Mouse (Mus musculus) neural tube, embryonic 15.5 days (tissue): ENCODE measurements around the gene Alx3. TPM values are rescaled to one million over a fixed set of nuclear protein-coding genes. Genes with fewer than 3 reads are reported as not detected.

ENCODE experiments used
- ATAC-seq: fragments of 200-750 bp; cut with Nextera tagmentation; 2 replicates; pipeline ENCODE4 v1.8.0; 2017; ENCODE audit warnings: mild to moderate bottlenecking, moderate TSS enrichment, moderate library complexity; ENCODE audit not compliant: low FRiP score
- H3K27ac ChIP-seq: fragments of 300-500 bp; sonication (generic); replicated peaks from 2 replicates; pipeline ENCODE4 v1.5.1; 2015; ENCODE audit warnings: mild to moderate bottlenecking, inconsistent platforms
- H3K27me3 ChIP-seq: fragments of 300-500 bp; sonication (generic); replicated peaks from 2 replicates; pipeline ENCODE4 v1.6.1; 2015; ENCODE audit warnings: inconsistent platforms
- H3K36me3 ChIP-seq: fragments of 300-500 bp; sonication (generic); 2 replicates; pipeline ENCODE4 v1.6.1; 2015; ENCODE audit warnings: inconsistent platforms
- H3K4me1 ChIP-seq: fragments of 300-500 bp; sonication (generic); 2 replicates; pipeline ENCODE4 v1.6.1; 2015; ENCODE audit warnings: inconsistent platforms
- H3K4me2 ChIP-seq: fragments of 300-500 bp; sonication (generic); 2 replicates; pipeline ENCODE4 v1.6.1; 2015; ENCODE audit warnings: inconsistent platforms, mild to moderate bottlenecking, moderate library complexity
- H3K4me3 ChIP-seq: fragments of 300-500 bp; sonication (generic); replicated peaks from 2 replicates; pipeline ENCODE4 v1.5.1; 2015; ENCODE audit warnings: mild to moderate bottlenecking, inconsistent platforms
- H3K9ac ChIP-seq: fragments of 300-500 bp; sonication (generic); replicated peaks from 2 replicates; pipeline ENCODE4 v1.6.1; 2015; ENCODE audit warnings: mild to moderate bottlenecking, inconsistent platforms
- H3K9me3 ChIP-seq: fragments of 300-500 bp; sonication (generic); replicated peaks from 2 replicates; pipeline ENCODE4 v1.6.1; 2016; ENCODE audit warnings: inconsistent platforms
- WGBS: fragments of 180-500 bp; shearing (Covaris S2); methylation state at CpG from one replicate; pipeline ENCODE4 v1.1.7; 2015; ENCODE audit warnings: mixed read lengths; 5-methylcytosine and 5-hydroxymethylcytosine counted together
- polyA plus RNA-seq: library from polyadenylated mRNA; unstranded; fragments of >200 nt; fragmentation: Nextera tagmentation; extraction: Ambion mirVana; gene quantifications from 2 replicates; pipeline ENCODE4 v1.2.1, GENCODE M21; 2015

The Alx3 gene
- polyA plus RNA-seq, 1 experiment from 2014 or later: not detected

DNA sequence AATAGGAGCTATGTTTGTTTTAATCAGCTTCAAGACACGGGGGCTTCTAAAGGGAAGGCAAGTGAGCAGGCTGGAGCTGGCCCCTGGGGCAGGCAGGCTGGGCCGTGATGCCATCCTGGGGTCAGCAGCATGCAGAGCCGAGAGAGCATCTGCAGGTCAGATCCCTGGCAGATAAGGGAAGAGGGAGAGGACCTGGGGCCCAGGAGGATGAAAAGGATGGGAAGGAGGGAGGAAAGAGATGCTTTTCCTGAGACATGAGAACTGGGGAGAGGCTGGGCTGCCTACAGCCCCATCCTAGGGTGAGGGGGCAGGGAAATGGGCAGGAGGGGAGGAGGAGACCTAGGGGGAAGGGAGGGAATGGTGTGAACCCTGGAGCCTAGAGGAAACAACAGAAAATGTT, 29.5 kb upstream of the Alx3 start:
- WGBS: 46% methylated on average over 3 of the region's 3 CpGs
- peaks cover 10% of the 10 kb centered on the region; the same call in 1 of the 2 replicates for H3K27me3 ChIP-seq
- no peaks in the 10 kb centered on the region for H3K9me3 ChIP-seq
- no peak overlapping the region for H3K27ac ChIP-seq
- H3K9ac ChIP-seq: no peak overlapping the region
- no peaks in the 10 kb centered on the region for H3K36me3 ChIP-seq
- no peak overlapping the region for H3K4me3 ChIP-seq
- no peak for ATAC-seq
- no peak overlapping the region for H3K4me2 ChIP-seq
- 0 out of 2 replicates have a peak, but pooled peaks cover 3% of the 10 kb centered on the region for H3K4me1 ChIP-seq

DNA sequence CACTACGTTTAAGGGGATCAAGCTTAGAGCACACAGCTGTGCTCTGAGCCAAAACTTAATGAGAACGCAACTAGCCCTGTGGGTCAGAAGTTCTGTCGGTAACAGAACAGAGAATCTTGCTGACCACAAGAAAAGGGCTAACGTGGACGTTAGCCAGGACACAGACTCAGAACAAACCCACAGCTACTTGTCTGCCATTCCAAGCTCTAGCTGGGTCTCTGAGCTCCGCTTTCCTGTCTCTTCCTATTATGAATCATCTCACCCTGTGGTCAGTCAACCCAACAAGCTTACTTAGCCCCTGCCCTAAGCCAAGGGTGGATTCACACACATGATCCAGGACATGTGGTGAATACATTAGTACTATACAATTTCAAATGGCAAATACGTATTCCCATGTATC, 27.1 kb upstream of the Alx3 start:
- H3K9me3 ChIP-seq: no peaks in the 10 kb centered on the region
- no peak overlapping the region for H3K4me3 ChIP-seq
- H3K36me3 ChIP-seq: no peaks in the 10 kb centered on the region
- no peak overlapping the region for H3K4me2 ChIP-seq
- 0 out of 2 replicates have a peak, but pooled peaks cover 3% of the 10 kb centered on the region for H3K4me1 ChIP-seq
- H3K27me3 ChIP-seq: peaks cover 5% of the 10 kb centered on the region; the same call in 1 of the 2 replicates
- ATAC-seq: no peak
- no peak overlapping the region for H3K27ac ChIP-seq
- WGBS: 87% methylated on average over 7 of the region's 7 CpGs
- H3K9ac ChIP-seq: no peak overlapping the region

DNA sequence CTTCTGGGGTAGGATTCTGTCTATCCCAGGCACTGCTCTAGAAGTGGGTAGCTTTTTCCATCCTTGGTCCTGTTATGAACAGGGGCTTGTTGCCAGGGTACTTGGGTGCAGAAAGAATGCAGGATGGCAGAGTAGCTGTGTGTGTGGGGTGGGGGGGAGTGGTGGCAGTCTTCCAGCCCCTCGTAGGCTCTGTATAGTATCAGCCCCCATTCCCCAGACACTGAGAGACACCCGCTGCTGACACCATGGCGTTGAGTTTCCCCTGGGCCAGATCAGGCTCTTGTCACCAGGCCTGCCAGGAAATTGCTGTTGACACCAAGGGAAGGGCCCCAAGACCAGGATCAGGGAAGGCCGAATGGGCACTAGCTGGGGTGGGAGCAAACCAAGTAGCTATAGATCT, 26.1 kb upstream of the Alx3 start:
- 50% methylated on average over 4 of the region's 4 CpGs for WGBS
- ATAC-seq: peak; percentile 41; the same call in 1 of the 2 replicates
- H3K4me1 ChIP-seq: no peaks in the 10 kb centered on the region
- no peak overlapping the region for H3K4me2 ChIP-seq
- H3K27me3 ChIP-seq: peaks cover 5% of the 10 kb centered on the region; the same call in 1 of the 2 replicates
- no peaks in the 10 kb centered on the region for H3K36me3 ChIP-seq
- no peaks in the 10 kb centered on the region for H3K9me3 ChIP-seq
- H3K4me3 ChIP-seq: no peak overlapping the region
- no peak overlapping the region for H3K27ac ChIP-seq
- no peak overlapping the region for H3K9ac ChIP-seq

DNA sequence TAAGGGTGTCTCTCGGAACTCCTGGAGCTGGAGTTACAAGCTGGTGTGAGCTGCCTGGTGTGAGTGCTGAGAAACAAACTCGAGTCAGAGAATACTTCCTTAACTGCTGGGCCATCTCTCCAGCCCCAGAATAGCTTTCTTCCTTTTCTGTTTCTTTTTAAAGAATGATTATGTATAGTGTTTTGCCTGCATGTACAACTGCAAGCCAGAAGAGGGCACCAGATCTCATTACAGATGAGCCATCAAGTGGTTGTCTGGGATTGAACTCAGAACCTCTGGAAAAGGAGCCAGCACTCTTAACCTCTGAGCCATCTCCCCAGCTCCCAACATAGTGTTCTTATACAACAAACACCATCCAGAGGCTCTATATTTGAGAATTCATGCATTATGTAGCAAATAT, 23.6 kb upstream of the Alx3 start:
- no peak for ATAC-seq
- Histone ChIP-seq H3K27ac (no peak overlapping the region), H3K4me2 (no peak overlapping the region), H3K9me3 (no peaks in the 10 kb centered on the region), H3K36me3 (no peaks in the 10 kb centered on the region), H3K27me3 (no peaks in the 10 kb centered on the region), H3K4me3 (no peak overlapping the region), H3K4me1 (no peaks in the 10 kb centered on the region), H3K9ac (no peak overlapping the region)
- WGBS: 59% methylated on average over 2 of the region's 2 CpGs

DNA sequence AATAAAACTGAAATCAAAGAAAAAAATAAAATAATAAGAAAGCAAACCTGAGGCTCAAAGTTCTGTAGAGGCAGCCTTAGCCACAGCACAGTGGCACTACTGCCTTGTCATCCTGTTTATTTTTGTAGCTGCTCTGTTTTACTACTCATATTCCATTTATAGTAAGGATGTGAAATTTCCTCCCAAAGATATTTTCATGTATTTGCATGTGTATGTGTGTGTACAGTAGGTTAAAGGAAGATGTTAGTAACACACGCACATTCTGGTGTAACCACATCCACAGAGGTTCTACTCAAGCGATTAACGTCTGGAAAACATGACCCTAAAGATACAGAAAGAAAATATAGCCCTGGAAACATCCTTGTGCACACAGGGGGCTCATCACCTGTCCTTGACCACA, 18.0 kb upstream of the Alx3 start:
- no peak for ATAC-seq
- WGBS: 85% methylated on average over 3 of the region's 3 CpGs
- Histone ChIP-seq H3K4me3 (no peak overlapping the region), H3K4me1 (no peaks in the 10 kb centered on the region), H3K9me3 (no peaks in the 10 kb centered on the region), H3K4me2 (no peak overlapping the region), H3K9ac (no peak overlapping the region), H3K27me3 (peaks cover 39% of the 10 kb centered on the region), H3K36me3 (no peaks in the 10 kb centered on the region), H3K27ac (no peak overlapping the region)

DNA sequence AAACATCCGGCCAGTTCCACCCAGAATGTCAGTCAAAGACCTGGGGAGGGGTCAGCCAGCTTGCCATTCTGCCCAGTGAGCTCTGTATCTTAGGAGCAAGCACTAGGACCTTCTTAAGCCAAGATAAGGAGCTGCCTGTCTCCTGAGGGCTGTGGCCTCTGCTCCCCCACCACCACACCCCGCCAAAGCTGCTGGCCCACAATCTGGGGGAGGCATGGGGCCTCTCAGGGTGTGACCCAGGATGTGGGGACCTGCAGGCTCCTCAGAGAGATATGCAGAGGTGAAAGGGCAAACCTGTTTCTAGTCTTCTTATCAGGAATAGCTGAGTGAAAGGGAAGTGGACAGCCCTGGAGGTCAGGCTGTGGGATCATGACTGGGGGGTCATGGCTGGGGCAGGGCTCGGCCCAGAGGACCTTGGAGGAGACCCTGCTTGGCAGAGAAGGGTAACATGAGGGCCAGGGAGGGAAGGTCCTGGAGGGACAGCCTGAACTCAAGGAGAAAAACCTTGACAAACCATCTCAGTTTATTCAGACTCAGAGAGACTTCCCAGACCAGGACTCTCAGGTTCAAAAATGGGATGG, 16.9 kb upstream of the Alx3 start:
- H3K9me3 ChIP-seq: no peaks in the 10 kb centered on the region
- H3K4me3 ChIP-seq: no peak overlapping the region
- H3K36me3 ChIP-seq: no peaks in the 10 kb centered on the region
- 58% methylated on average over 3 of the region's 3 CpGs for WGBS
- no peak for ATAC-seq
- peaks cover 5% of the 10 kb centered on the region for H3K4me1 ChIP-seq
- H3K27ac ChIP-seq: no peak overlapping the region
- no peak overlapping the region for H3K9ac ChIP-seq
- no peak overlapping the region for H3K4me2 ChIP-seq
- peaks cover 47% of the 10 kb centered on the region for H3K27me3 ChIP-seq

DNA sequence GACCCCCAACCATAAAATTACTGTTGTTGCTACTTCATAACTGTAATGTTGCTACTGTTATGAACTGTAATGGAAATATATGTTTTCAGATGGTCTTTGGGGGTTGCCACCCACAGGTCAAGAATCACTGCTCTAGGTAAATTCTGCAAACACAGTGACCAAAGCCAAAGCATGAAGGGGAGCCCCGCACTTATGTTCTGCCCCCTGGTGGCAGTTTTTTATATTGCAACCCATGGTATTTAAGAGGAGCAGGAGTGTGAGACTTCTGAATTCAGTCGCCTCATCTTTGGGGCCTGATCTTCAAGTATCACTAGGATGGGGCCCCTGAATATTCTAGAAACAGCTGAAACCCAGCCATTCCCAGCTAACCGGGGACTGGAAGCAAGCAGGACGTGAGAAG, 15.4 kb upstream of the Alx3 start:
- no peak for ATAC-seq
- H3K27me3 ChIP-seq: peaks cover 61% of the 10 kb centered on the region
- 11% methylated on average over 4 of the region's 4 CpGs for WGBS

DNA sequence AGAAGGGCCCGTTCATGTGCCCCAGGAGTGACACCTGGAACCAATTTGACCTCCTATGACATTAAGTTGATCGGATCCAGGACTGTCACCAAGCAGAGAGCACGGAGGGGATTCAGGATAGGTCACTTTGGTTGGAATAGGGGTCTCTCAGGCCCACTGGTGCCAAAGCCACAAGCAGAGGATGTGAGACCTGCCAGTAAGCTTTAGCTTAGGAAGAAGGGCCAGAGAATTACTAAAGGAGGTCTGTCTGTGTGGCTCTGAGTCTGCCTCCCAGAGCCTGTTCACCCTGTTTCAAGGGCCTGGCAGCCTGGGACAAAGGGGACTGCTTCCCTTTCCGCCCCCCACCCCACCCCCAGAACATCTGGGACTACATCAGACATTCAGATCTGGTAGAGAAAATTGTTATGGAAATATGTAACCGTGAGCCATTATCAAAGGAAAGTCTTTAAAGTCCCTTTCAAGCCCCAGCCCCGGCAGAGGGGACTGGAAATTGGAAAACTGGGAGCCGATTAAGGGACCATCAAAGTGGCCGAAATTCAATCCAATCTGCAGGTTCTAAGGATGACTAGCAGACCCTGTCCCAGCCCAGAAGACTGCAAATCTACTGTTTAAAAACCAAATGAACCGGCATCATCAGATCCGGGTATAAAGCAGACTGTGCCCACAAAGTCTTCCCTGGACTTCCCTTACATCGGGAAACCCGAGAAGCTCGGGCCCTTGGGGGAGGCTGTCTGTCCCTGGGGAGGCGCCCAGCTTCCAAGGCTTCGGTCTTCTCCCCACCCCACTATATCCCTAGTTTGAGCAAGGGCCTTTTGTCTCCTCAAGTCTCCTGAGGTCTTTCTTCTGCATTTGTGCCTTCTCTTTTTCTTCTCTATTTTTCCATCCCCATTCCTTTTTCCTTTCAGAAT, 13.5 kb upstream of the Alx3 start:
- no peak overlapping the region for H3K4me2 ChIP-seq
- no peaks in the 10 kb centered on the region for H3K36me3 ChIP-seq
- no peak overlapping the region for H3K27ac ChIP-seq
- peaks cover 80% of the 10 kb centered on the region for H3K27me3 ChIP-seq
- no peak overlapping the region for H3K9ac ChIP-seq
- no peak for ATAC-seq
- WGBS: 7% methylated on average over 15 of the region's 15 CpGs
- no peak overlapping the region for H3K4me3 ChIP-seq
- H3K4me1 ChIP-seq: peaks cover 10% of the 10 kb centered on the region
- H3K9me3 ChIP-seq: no peaks in the 10 kb centered on the region

More for the DNA sequence above, 15.4 kb upstream of the Alx3 start:
- Histone ChIP-seq H3K4me3 (no peak overlapping the region), H3K36me3 (no peaks in the 10 kb centered on the region), H3K27ac (no peak overlapping the region), H3K4me1 (peaks cover 10% of the 10 kb centered on the region), H3K4me2 (no peak overlapping the region), H3K9ac (no peak overlapping the region), H3K9me3 (no peaks in the 10 kb centered on the region)

DNA sequence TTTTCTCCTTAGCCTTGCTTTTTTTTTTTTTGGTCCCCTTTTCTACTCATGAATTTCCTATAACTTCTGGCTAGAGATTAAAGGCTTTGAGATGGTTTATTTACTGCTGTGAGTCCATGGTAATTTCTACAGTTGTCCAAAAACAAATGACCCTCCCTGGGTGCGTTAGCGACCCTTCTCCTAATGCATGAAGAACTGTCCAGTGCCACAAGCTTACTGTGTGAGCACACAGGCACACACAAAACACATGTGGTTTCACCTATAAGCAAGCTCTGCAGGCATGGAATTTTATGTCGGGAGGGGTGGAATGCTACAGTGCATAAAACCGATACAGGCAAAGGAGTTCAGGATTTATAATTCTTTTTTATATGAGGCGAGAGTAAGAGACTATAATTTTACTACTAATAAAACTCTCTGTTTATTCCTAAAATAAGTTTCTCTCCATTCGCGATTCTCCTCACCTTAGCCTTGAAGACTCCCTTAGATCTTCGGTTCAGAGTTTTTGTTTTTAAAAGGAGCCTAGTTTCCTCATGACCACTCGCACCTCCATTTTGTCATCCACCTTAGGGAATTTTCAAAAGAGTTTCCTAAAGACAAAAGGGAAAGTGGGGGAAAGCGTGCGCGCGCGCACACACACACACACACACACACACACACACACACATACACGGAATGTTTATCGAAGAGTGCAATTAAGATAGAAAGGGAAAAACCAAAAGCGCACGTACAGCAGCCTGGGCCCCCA, 12.5 kb upstream of the Alx3 start:
- Histone ChIP-seq H3K9ac (no peak overlapping the region), H3K27me3 (peaks cover 90% of the 10 kb centered on the region), H3K4me2 (peak overlapping the region; percentile 50), H3K4me3 (peak overlapping the region; percentile 27), H3K36me3 (no peaks in the 10 kb centered on the region), H3K27ac (no peak overlapping the region), H3K9me3 (no peaks in the 10 kb centered on the region), H3K4me1 (peaks cover 10% of the 10 kb centered on the region)
- ATAC-seq: no peak
- WGBS: 4% methylated on average over 18 of the region's 18 CpGs

DNA sequence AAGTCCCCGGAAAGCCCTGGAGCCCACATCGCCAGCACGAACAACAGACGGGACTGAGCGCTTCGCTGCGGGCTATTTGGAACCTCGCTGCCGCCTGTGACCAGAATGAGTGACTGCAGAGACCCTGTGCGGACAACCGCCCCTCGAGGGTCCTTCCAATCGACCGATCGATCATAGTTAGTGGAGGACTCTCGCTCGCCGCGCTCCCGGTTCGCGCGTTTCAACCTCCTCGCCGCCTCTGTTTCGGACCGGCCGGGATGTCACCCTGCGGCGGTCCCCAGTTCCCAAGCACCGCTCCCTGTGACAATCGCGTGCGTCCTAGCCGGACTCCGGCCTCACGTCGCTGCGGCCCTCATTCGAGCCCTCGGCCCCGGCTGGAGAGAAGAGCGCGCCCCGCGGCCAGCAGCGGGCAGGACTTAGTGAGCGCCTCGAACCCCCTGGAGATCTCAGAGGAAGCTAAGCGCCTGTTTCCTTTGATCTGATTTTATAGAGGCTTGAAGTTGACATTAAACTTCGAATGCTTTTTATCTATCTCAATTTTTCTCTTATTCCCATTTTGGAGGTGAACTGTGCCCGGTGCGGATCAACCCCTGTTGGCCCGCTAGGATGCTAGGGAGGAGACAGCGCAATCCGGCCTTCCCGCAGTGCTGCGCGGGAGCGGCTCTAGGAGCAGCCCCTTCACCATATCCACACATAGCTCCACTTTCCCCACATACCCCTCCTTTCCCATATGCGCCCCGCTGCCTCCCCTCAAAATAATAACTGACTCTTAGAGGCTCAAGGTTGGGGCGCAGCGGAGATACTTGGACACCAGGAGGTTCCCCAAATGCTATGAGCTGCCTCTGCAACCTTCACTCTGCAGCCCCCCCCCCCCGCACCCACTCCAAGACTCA, 11.7 kb upstream of the Alx3 start:
- no peaks in the 10 kb centered on the region for H3K36me3 ChIP-seq
- WGBS: under 1% methylated on average over 65 of the region's 65 CpGs
- H3K9me3 ChIP-seq: no peaks in the 10 kb centered on the region
- no peak overlapping the region; the same call in 1 of the 2 replicates for H3K9ac ChIP-seq
- peaks cover 10% of the 10 kb centered on the region for H3K4me1 ChIP-seq
- peaks cover 94% of the 10 kb centered on the region for H3K27me3 ChIP-seq
- peak overlapping the region; percentile 50 for H3K4me2 ChIP-seq
- no peak for ATAC-seq
- no peak overlapping the region for H3K27ac ChIP-seq
- peak overlapping the region; percentile 27 for H3K4me3 ChIP-seq

DNA sequence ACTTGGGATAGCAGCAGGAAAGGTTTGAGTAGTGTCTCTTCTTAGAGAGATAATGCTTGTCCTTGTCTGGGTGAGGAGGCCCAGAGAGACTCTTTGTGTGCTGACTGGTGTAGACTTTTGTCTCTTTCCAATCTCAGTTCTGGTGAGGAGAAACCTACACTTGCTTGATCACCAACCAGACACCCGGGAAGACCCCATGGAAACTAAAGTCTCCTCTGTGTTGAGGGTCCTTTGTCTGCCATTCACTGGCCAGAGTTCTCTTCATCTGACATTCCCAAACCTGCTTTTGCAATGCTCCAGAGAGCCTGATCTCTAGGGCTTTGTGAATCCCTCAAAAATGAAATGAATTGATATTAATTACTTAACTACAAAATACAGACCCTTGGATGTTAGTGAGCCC, 10.9 kb upstream of the Alx3 start:
- H3K27me3 ChIP-seq: peaks cover 94% of the 10 kb centered on the region
- H3K27ac ChIP-seq: no peak overlapping the region
- no peak overlapping the region for H3K4me3 ChIP-seq
- no peak overlapping the region for H3K9ac ChIP-seq
- H3K9me3 ChIP-seq: no peaks in the 10 kb centered on the region
- peaks cover 10% of the 10 kb centered on the region for H3K4me1 ChIP-seq
- no peak overlapping the region for H3K4me2 ChIP-seq
- 6% methylated on average over 1 of the region's 1 CpGs for WGBS
- H3K36me3 ChIP-seq: no peaks in the 10 kb centered on the region
- ATAC-seq: no peak
